Mouse (Mus musculus): ENCODE data around the gene S100a5.
A peak's percentile ranks its signal among the peaks of the same experiment; 100 is the strongest.

Gene S100a5

DNA sequence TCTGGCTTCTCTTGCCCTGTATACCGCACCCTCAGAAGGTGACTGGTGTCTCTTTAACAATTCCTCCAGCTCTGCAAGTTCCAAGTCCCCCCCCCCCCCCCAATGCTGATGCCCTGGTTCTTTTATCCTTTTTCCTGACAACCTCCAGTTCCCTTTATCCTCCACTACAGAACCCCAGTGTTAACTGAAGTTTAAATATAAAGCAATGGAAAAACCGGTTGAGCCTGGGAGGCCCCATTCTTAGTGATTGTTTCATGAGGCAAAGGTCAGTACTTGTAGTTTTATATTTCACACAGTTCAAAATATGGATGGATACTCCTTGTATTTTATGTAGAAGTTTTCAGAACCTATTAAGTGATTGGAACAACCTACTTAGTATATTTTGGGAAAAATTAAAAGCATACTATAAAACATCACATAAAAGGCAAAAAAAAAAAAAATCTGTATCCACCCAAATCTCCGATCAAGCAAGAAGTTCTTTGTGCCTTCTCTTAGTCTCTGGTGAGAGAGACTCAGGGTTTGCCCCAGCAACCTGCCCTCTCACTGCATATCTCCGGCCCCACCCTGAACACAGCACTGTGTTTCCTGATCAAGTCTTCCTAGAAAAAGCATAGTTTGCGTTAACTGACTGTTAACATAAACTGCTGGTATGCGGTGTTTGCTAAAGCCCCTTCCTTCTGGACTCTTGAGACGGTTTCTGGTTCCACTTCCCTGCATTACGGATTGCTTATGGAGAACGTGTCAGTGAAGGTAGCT, 18.1 kb downstream of the S100a5 start:
- DNase-seq: no peak

GRCm38 (mm10) chr3:90627366-90627765, 19.0 kb downstream of the S100a5 start:
- no peak for DNase-seq

DNA sequence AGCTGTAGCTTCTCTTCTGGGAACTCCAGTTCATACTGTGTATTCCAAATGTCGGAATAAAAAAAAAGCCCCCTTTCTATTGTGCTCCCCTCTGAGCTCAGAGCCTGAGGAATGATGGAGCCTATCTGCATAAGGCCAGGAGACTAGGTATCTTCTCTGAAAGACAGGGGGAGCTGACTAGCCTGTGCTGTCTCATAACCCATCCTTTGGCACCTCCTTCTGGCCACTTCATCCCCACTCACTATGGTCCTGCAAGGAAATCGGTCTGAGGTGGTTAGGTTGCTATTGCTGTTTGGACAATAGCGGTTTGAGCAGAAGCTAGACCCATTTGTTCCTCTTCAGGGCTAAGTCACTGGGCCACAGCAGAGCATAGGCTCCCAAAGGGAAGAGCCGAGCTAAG, 19.5 kb downstream of the S100a5 start:
- peak; percentile 42 to 55 for DNase-seq

GRCm38 (mm10) chr3:90629298-90629697, 21.0 kb downstream of the S100a5 start:
- no peak for DNase-seq

DNA sequence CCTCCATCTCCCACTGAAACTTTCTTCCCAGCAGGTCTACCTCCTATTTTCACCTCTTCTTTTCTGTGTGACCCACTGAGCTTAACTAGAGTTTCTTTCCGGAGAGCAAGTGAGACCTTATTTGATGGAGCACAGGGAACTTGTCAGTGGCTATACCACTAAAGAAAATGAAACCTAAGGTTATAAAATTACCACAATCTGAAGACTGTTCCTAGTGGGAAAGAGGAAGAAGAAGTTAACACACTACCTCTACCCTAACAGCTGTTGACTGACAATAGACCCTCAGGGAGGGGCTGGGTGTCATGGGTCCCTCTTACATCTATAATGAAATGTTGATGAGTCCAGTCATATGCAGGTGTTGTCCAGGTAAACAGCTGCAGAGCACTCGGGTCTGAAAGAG, 23.7 kb downstream of the S100a5 start:
- DNase-seq: no peak

DNA sequence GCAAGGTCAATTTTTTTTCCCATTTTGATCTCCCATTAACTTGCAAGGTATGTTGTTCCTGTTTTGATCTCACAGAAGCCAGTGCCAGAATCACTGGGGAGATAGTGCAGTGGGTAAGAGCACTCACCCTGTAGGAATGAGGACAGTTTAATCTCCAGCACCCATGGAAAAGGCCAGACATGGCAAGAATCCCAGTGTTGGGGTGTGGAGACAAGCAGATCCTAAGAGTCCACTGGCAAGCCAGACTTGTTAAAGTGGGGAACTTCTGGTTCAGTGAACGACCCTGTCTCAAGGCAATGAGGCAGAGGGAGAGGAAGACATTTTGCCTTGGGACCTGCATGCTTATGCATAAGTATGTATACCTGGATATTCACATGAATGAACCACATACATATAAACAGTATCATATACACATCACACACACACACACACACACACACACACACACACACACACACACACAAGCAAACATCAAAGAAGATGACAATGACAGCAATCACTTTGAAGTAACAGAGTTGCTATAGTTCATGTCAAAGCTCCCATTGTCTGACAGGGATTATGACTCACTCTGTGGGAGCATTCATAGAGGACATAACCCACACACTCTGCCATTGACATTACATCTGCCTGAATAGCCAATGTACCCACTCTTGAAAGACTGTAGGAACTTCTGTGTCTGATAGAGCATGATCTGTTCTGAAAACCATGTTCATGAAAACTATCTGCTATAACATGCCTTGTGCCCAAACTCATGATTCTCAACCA, 30.4 kb downstream of the S100a5 start:
- no peak for DNase-seq

DNA sequence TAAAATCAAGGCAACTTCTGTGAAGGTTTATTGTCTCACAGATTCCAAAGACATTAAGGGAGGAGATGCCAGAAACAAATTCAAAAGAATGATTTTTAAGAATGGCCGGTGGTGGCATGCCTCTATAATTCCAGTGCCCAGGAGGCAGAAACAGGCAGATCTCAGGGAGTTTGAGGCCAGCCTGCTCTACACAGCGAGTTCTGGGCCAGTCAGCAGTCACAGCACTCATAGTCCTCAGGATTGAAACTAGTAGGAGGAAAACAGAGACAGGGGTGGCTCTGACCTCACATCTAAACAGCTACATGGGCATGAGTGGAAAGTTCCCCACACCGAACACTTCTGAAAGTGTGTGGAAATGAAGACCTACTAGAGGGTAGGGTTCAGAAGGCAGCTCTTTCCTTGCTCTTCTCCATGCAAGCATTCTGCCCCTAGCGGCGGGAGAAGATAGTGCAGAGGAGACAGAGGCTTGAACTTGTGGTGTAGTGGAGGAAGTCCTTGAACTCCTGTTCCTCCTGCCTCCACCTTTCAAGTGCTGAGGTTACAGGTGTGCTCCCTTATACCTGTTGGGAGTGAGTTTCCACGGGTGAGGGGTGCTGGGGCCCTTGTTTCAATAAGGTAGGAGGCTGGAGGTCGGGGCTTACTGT, 31.3 kb downstream of the S100a5 start:
- DNase-seq: peak; percentile 49 to 52

DNA sequence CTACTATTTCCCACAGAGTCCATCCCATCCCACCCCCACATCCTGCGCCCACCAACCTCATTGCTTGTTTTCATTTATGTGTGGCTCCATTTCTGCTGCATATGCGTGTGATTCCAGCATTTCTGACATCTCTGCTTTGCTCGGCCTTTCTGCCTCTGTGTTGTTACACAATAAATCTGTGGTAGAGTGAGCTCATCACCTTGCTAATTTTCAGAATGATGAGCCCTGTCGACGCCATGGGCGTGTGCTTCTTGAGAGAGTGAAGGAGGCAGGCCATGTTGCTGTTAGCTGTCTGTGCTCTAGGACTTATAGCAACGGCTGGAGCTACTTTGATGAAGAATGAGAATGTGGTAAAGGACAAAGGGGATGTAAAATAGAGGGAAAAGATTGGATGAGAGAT, 32.7 kb downstream of the S100a5 start:
- DNase-seq: no peak

DNA sequence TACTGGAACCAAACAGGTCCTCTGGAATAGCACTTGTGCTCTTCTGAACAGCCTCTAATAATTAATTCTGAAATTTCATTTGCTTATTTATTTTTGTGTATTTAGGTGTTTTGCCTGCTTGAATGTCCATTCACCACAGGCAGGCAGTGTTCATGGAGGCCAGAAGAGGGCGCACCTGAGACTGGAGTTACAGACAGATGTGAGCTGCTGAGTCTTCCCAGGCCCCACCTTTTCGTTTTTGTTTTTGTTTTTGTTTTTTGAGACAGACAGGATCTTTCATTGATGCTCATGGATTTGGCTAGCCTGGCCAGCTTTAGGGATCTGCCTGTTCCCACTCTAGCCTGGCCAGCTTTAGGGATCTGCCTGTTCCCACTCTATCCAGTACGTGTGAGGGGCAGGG, 35.9 kb downstream of the S100a5 start:
- peak; percentile 74 to 77 for DNase-seq

- no peak for DNase-seq
Observed at GRCm38 (mm10) chr3:90647291-90647690, 39.0 kb downstream of the S100a5 start.

DNA sequence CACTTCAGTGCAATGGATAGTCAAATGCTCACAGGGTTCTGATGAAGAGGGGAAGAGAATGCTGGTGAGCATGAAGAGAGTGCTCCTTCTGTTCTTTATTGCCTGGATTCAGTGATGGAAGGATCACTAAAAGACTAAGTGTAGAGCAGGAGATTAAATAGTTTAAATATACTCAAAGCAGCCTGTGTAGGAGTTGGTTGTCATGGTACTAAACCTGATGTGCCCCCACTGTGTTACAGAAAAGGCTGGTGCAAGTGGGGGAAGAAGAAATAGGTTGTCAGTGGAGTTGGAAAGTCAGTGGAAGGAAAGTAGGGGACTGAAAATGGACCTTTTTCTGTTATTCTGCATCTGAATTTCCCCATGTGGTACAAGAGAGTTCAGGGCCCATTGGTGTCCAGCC, 40.7 kb downstream of the S100a5 start:
- no peak for DNase-seq

- no peak for DNase-seq
Observed at GRCm38 (mm10) chr3:90649832-90650231, 41.5 kb downstream of the S100a5 start.

GRCm38 (mm10) chr3:90652878-90653508, 44.7 kb downstream of the S100a5 start:
- DNase-seq: peak; percentile 83 to 85

DNA sequence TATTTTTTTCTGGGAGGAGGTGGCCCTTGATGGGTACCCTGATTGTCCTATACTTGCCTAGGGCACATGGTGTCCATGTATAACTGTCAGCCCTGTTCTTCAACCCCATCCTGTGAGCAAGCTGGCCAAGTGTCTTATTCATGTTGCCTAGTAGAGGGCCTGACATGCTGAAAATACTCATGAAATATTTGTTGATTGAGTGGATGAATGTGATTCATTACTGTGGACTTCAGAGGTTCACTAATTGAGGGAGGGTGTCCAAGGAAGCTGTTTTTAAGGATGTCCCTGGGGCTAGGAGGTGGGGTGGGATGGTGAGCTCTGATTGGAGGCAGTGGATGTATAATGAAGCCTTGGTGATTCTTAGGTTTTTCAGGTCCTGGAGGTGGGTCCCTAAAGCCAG, 45.4 kb downstream of the S100a5 start, which contains the start of gene S100a7a:
Gene S100a7a (plus strand): TSS at position 301 of the 400 bp plus-strand sequence.
- DNase-seq: no peak

- peak; percentile 15 to 27 for DNase-seq
Observed at GRCm38 (mm10) chr3:90657405-90657804, 49.1 kb downstream of the S100a5 start.

DNA sequence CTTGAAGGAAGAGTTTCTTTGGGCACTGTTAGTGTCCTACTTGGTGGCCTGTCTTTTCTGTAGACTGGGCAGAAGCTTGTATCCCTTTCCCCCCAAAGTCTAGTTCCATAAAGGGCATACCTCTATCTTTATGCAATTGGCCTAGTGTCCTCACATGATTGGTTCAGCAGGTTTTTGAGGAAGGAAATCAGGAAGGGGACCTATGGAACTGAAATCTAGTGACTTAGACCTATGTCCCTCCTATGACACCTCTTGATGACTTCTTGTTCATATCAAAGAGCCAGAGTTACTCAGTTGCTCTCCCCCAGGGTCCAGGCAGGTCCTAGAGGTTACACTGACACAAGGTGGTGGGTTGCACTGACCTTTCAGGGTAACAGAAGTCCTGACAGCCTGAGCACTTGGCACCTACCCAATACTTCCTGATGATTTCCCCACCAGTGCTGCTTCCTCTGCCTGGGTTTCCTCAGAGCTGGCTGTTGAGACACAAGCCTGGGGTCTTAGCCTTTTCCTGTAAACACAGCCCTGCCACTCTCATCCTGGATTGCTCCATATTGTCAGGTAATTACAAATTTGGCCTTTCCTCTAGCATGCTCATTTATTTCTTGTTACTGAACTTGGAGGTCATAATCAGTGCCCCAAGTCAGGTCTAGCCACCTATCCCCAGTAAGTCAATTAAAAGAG, 51.2 kb downstream of the S100a5 start:
- DNase-seq: no peak

All from kidney, postnatal 4 days (tissue).